Mouse (Mus musculus) CH12.LX (cell line): ENCODE measurements at regions not wholly inside any gene's neighbourhood (a gene's known extent, or its start where the extent isn't known, plus 50 kb on each side); places are given as distances from the start of the nearest gene placed in this dataset.

Source experiments
- BHLHE40 ChIP-seq: IDR thresholded peaks from 2 replicates; pipeline ENCODE4 v1.6.1; 2011; ENCODE audit warnings: mild to moderate bottlenecking, low read depth, low read length, improper control_type of control experiment
- CTCF ChIP-seq, 2 experiments: IDR thresholded peaks in 1 of 2; conservative IDR thresholded peaks in 1 of 2; 2 replicates each; pipeline ENCODE4 v1.5.1; 2011 to 2012; ENCODE audit warnings: low read depth in 2 of 2, low read length in 2 of 2, improper control_type of control experiment in 1 of 2, inconsistent platforms in 1 of 2, mild to moderate bottlenecking in 1 of 2, moderate library complexity in 1 of 2
- ELF1 ChIP-seq: IDR thresholded peaks from 2 replicates; pipeline ENCODE4 v1.6.1; 2014; ENCODE audit warnings: low read depth, mild to moderate bottlenecking, inconsistent platforms, low read length, improper control_type of control experiment
- EP300 ChIP-seq: IDR thresholded peaks from 2 replicates; pipeline ENCODE4 v1.6.1; 2011; ENCODE audit warnings: low read length, improper control_type of control experiment
- HCFC1 ChIP-seq: IDR thresholded peaks from 2 replicates; pipeline ENCODE4 v1.6.1; 2012; ENCODE audit warnings: low read depth, mild to moderate bottlenecking, inconsistent platforms, low read length, improper control_type of control experiment
- NELFE ChIP-seq: IDR thresholded peaks from 2 replicates; pipeline ENCODE4 v1.6.1; 2011; ENCODE audit warnings: low read depth, low read length, improper control_type of control experiment
- NRF1 ChIP-seq: IDR thresholded peaks from 2 replicates; pipeline ENCODE4 v1.6.1; 2014; ENCODE audit warnings: low read depth, mild to moderate bottlenecking, inconsistent platforms, low read length, improper control_type of control experiment, moderate library complexity
- POLR2A ChIP-seq: IDR thresholded peaks from 2 replicates; pipeline ENCODE4 v1.6.1; 2011; ENCODE audit warnings: low read depth, mild to moderate bottlenecking, improper control_type of control experiment, low read length
- RAD21 ChIP-seq: IDR thresholded peaks from 2 replicates; pipeline ENCODE4 v1.6.1; 2011; ENCODE audit warnings: low read depth, mild to moderate bottlenecking, low read length, improper control_type of control experiment, moderate library complexity
- RCOR1 ChIP-seq: conservative IDR thresholded peaks from 2 replicates; pipeline ENCODE4 v1.6.1; 2012; ENCODE audit warnings: low read depth, mild to moderate bottlenecking, inconsistent platforms, low read length, improper control_type of control experiment
- SIN3A ChIP-seq: IDR thresholded peaks from 2 replicates; pipeline ENCODE4 v1.6.1; 2012; ENCODE audit warnings: low read length, improper control_type of control experiment, inconsistent platforms
- TBP ChIP-seq: conservative IDR thresholded peaks from 2 replicates; pipeline ENCODE4 v1.6.1; 2011; ENCODE audit warnings: low read depth, low read length, improper control_type of control experiment
- USF1 ChIP-seq: IDR thresholded peaks from 2 replicates; pipeline ENCODE4 v1.6.1; 2014; ENCODE audit warnings: low read depth, mild to moderate bottlenecking, inconsistent platforms, low read length, improper control_type of control experiment
- ZC3H11A ChIP-seq: IDR thresholded peaks from 2 replicates; pipeline ENCODE4 v1.6.1; 2012; ENCODE audit warnings: low read depth, mild to moderate bottlenecking, inconsistent platforms, low read length, improper control_type of control experiment

DNA sequence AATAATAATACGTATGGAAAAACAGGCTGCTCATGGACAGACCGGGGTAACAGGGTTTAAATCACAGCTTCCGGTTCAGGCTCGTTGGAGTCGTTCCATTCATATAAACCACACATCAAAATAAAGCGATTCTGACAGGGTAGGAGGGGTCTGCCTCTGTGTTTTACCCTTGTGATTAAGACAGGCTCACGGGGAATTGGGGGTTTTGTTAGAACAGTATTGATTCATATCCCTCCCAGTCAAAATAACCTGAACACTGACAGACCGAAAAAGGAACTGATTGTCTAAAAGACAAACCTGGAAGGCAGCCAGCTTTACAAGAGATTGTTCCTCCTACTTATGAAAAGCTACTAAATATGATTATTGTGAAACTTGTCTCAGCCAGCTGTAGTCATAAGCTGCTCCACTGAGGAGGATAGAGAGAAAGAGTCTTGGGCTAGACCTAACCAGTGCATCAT is 174.5 kb downstream of the Setd4 start:
- TF ChIP-seq POLR2A = no peak
- no peak for TF ChIP-seq BHLHE40
- no peak for TF ChIP-seq HCFC1
- no peak for TF ChIP-seq USF1
- TF ChIP-seq CTCF (conservative IDR thresholded peaks at IDR 0.05 in 1 of 2, IDR thresholded peaks at IDR 0.05 in 1 of 2; ENCODE audit: low read depth in 2 of 2, low read length in 2 of 2) = no peak
- TF ChIP-seq NRF1 = no peak
- TF ChIP-seq ELF1 = no peak
- TF ChIP-seq ZC3H11A = no peak
- TF ChIP-seq EP300 = no peak
- no peak for TF ChIP-seq NELFE
- no peak for TF ChIP-seq TBP
- no peak for TF ChIP-seq RCOR1
- no peak for TF ChIP-seq SIN3A
- no peak for TF ChIP-seq RAD21
